ENCODE assay signal across 18 mouse cellular contexts in genomic region chr17:35249451-35250197, GRCm38 (mm10). TPM values are rescaled to one million over a fixed set of nuclear protein-coding genes. Genes with fewer than 3 reads are reported as not detected.
"Had no signal": no experiment of that assay in that cellular context is flagged by ENCODE, and none has a peak within 500 bp of the region (broad histone marks: within the 10 kb centered on the region; RNA-seq: fewer than 3 reads in every experiment).

No protein-coding gene starts in this region.

- ATAC-seq: liver, postnatal 0 days had no signal

- H3K27me3 ChIP-seq: limb, embryonic 12.5 days; liver, embryonic 13.5 days; neural tube, embryonic 13.5 days; stomach, embryonic 15.5 days had no signal

- H3K9ac ChIP-seq: limb, embryonic 12.5 days; liver, embryonic 13.5 days; liver, postnatal 0 days; neural tube, embryonic 13.5 days; stomach, embryonic 15.5 days had no signal

- H3K4me2 ChIP-seq: limb, embryonic 12.5 days; liver, embryonic 13.5 days; neural tube, embryonic 13.5 days; stomach, embryonic 15.5 days had no signal

- H3K4me3 ChIP-seq: limb, embryonic 12.5 days; liver, embryonic 13.5 days; neural tube, embryonic 13.5 days; stomach, embryonic 15.5 days had no signal

- H3K27ac ChIP-seq: limb, embryonic 12.5 days; liver, embryonic 13.5 days; neural tube, embryonic 13.5 days; stomach, embryonic 15.5 days had no signal

- H3K9me3 ChIP-seq: limb, embryonic 12.5 days; liver, embryonic 13.5 days; neural tube, embryonic 13.5 days; stomach, embryonic 15.5 days had no signal

- DNase-seq: kidney, adult 2 months; kidney, postnatal 36 days; liver; liver, embryonic 13.5 days; liver, postnatal 0 days; lung, postnatal 36 days; midbrain, embryonic 14.5 days; retina, postnatal 1 day; right cerebral cortex, postnatal 4 days; spleen, adult 18-20 months had no signal

RNA-seq across cellular contexts. Expression of gene Gm16181, which starts 29.0 kb away (rescaled TPM):
- total RNA-seq: layer of hippocampus, adult 18-20 months; layer of hippocampus, postnatal 10 days; left cerebral cortex, postnatal 36 days; megakaryocyte progenitor cell, adult 5-6 weeks had no signal
- polyA plus RNA-seq: kidney, adult 2 months; midbrain, embryonic 14.5 days; testis, adult 2 months had no signal
